Mouse (Mus musculus): Measurements from ENCODE around the gene Arap1.

The Arap1 gene

DNA sequence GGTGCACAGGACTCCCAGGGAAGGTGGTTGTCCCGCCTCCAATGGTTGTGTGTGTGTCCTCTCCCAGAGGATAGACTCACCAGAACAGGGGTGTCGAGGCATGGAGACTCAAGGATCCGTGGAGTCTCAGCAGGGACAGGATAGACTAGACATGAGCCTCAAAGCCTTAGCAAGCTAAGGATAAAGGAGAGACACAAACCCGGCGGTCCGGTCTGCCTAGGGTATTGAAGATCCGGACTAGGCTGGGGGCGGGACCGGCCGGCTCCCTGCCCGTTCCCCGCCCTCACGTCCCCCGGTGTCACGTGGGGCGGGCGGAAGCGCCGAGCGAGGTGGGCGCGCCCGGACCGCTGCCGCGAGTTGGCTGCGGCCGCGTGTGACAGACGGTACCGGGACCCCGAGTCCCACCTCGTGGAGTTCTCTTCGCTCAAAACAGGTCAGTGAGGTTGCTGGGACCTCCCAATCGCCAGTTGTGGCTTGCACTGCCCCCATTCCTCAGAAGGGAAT, at the start of gene Arap1:
TSS of gene Arap1 (plus strand) at position 301 of the 504 bp plus-strand sequence.
- no peak; the same call in 1 of the 2 replicates for ATAC-seq (ENCODE audit: insufficient number of reproducible peaks, low FRiP score, low TSS enrichment)

DNA sequence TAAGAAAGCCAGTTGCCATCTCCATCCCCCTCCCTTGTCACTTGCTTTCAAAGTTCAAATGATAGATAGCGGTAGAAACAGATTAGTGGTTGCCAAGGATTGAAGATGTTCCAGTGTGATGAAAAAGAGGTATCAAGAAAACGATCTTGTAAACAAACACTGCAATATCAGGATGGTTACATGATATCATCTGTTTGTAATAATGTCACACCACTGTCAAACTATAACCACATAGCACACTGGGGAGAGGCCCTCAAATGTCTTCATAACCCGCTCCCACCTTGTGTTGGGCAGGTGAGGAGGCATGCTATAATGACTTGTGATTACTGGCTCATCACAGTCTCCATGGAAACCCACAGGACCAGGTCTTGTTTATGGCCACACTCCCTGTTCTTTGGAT, 49.5 kb upstream of the Arap1 start:
- ATAC-seq (ENCODE audit: insufficient number of reproducible peaks, low FRiP score, low TSS enrichment) = no peak

DNA sequence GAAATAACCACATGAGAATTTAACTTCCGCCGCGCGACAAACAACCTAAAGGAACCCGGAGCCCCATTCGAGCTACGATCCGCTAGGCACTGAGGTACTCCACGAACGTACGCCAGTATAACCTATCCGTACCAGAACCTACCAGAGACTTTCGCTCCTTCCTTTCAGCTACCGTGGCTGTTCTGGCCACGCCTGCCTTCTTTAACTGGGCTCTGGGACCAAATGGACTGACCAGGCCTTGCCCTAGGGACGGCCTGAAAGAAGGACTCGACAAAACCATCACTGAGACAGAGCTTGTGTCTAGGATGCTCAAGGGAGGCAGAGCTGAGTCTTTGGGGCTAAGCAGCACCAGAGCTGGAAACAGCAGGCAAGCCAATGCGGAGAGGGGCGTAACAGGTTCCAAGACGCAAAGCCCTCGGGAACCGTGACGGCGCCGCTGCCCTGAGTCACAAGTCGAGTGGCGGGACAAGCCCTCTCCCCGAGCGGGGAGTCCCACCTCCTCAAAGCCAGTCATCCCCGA, 46.4 kb upstream of the Arap1 start:
- peak; percentile 23; the same call in 1 of the 2 replicates for ATAC-seq (ENCODE audit: insufficient number of reproducible peaks, low FRiP score, low TSS enrichment)

DNA sequence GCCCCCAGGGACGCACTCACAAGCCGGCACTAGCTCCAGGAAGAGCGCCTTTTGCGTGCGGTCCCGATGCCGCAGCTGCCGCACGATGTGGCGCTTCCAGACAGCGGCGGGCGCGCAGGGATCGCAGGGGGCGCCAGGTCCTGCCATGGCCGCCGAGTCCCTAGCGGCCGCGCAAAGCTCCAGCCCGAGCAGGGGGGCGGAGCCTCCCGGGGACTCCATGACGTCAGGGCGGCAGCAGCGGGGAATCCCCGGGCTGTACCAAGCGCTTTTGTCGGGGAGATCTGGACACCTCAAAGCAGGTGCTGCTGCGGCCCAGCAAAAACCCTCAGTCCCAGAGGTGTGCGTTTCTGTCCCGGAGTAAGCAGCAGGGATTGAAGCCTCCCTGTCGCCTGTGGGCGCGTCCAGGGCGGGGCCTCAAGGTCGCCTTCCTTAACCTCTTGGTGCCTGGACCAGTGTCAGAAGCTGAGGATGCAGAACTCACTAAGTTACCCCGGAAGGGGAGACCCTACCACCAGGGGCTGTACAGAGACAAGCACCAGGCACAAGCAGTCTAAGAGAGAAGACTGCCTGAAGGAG, 45.9 kb upstream of the Arap1 start, which contains the start of gene Atg16l2:
TSS of gene Atg16l2 (minus strand) at position 371 of the 576 bp plus-strand sequence.
- ATAC-seq (ENCODE audit: insufficient number of reproducible peaks, low FRiP score, low TSS enrichment) = peak; percentile 96

DNA sequence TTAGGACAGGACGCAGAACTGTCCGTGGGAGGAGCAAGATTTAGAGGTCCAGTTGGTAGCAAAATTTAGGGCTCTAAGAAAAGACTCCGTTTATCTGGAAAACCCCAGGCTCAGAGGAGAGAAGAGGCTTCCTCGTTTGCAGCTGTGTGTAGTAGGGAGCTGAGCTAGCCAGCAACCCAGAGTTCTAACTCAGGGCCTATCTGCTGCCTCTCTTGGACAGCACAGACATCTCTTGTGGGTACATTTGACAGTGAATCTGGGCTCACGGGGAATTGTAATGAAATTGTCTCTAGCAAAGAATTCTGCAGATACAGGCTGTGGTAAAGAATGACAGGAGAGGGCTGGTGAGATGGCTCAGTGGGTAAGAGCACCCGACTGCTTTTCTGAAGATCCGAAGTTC, 45.2 kb upstream of the Arap1 start:
- no peak for ATAC-seq (ENCODE audit: insufficient number of reproducible peaks, low FRiP score, low TSS enrichment)

DNA sequence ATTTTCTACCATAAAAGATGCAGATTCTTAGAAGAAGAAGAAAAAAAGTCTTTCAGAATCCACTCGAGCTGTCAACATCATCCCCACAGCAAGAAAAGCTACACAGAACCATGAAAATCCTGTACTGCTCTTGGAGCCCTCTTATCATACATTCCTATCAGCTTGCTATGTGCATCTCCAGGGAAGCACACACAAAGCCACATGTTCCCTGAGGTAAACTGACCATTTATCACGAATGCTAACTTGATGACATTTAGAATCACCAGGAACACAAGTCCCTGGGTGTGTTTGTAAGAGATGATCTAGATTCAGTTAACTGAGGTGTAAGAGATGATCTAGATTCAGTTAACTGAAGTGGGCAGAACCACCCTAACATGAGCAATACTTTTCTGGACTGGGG, 41.0 kb upstream of the Arap1 start:
- ATAC-seq (ENCODE audit: insufficient number of reproducible peaks, low FRiP score, low TSS enrichment) = no peak

DNA sequence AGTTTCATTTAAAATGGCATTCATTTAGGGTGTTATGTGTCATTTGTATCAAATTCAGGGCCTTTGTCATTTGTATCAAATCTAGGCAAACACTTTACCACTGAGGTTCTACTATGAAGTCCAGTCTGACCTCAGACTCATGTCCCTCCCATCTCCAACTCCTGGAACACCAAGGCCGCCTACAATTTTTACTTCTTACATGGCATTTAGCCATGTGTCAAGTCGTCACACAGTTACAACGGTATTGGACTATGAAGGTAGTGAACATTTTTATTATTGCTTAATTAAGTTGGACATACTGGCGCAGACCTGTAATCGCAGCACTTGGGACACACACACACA, 37.9 kb upstream of the Arap1 start:
- ATAC-seq (ENCODE audit: insufficient number of reproducible peaks, low FRiP score, low TSS enrichment) = no peak

DNA sequence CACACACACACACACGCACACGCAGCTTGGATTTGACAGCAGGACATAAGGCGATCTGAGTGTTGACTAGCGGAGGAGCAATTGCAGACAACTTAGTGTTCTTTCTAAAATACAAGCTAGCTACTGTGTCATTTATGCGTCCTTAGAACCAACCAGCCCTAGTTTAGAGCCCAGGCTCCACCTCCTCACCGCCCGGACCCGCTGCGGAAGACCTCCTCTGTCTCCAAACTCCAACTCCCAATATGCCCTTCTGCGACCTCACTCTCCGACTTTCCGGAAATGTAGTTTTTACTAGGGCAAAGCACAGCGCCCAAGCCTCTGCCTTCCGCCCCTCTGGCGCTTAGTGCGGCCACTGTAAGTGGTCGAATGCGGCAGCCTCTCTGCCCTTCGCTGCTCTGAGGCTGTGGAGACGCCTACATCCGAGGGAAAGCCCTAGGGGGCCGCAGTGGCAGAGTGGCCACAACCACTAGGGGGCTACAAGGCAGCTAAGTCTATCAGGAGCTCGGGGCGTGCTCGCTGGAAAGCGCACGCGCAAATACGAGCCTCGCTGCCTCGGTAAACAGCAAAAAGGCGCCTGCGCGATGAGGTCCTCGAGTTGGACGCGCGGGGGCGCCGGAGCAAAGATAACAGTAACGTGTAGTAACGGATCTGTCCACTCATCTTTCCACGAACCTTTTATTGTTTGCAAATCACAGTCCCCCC, 37.4 kb upstream of the Arap1 start:
- peak; percentile 92 for ATAC-seq (ENCODE audit: insufficient number of reproducible peaks, low FRiP score, low TSS enrichment)

DNA sequence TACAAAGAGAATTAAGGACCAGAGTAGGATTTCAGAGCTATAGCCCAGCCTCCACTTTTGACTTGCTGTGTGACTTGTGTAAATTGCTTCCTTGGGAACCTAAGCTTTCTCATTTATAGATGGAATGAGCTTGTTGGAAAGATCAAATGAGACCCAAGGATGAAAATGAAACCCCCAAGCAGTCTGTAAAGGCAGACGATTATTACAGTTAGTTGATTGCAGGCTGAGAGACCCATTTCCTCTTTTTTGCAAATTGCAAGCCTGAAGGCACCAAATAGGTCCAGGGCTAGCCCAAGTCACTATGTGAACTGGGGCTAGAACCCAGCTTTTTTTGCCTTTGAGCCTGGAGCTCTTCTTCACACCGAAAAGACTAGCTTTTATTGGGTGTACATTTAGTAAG, 36.8 kb upstream of the Arap1 start:
- ATAC-seq (ENCODE audit: insufficient number of reproducible peaks, low FRiP score, low TSS enrichment) = no peak

DNA sequence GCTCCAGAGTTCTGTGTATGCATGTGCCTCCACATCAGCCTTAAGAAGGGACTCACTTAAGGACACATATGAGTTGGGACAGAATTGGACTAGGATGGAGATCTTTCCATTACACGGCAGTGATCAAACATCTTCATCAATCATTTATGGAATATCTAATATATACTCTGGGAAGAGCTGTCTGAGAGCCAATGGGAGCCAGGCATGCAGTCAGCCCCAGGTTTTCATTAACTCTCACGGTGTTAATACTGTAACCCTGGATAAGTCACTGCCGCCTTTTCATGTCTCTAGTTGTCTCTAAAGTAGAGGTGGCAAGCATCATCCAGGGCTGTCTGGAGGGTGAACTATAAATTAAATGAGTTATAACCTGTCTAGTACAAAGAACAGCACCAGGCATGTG, 34.8 kb upstream of the Arap1 start:
- no peak for ATAC-seq (ENCODE audit: insufficient number of reproducible peaks, low FRiP score, low TSS enrichment)

DNA sequence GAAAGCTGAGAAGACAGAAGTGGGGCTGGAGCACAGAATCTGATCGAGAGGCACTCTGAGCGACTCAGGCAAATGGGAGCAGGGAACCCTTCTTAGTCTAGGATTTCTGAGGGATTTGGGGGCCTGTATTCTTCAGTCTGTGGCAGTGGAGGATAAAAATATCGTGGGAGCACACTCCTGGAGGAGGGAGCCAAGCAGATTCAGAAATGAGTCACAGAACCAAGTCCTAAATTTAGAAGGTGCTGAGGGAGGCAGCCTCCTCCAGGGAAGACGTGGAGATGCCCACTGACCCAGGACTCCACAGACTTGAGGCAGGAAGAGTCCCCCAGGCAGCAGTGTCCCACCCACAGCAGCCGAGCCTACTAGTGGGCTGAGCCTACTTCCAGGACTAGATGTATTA, 33.5 kb upstream of the Arap1 start:
- no peak for ATAC-seq (ENCODE audit: insufficient number of reproducible peaks, low FRiP score, low TSS enrichment)

DNA sequence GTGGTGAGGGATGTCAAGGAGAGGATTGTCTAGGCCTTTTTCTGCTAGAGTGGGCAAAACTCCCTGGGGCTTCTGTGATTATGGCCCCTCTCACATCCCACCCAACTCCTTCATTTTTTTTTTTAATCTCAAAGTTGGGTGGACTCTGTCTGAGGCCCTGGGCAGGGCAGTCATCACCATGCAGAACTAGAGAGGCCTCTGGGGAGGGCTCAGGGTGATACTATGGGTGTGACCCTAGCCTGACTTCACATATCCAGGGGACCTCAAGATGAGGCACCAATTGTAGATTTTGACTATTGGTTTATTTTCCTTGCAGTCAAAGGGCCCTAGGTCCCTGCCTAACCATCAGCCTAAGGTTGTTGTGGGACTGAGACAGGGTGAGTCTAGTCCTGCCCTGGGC, 32.2 kb upstream of the Arap1 start:
- no peak for ATAC-seq (ENCODE audit: insufficient number of reproducible peaks, low FRiP score, low TSS enrichment)

DNA sequence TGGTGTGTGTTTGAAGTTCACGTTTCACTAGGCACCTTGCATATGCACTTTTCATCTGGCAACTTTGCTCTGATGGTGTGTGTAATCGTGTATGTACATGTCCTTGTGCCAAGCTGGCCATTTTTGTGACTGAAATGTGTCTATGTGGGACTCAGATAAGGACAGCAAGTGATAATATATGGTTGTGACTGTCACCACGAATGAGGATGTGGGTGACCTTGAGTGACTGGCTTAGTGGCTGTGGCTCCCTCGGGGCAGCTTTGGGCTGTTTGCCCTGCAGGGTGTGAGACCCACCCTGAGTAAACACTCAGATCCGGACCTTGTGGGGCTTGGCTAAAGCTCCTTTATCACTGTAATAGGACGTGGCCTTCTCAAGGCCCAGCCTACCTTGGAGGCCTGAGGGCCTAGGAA, 31.3 kb upstream of the Arap1 start:
- ATAC-seq (ENCODE audit: insufficient number of reproducible peaks, low FRiP score, low TSS enrichment) = no peak

DNA sequence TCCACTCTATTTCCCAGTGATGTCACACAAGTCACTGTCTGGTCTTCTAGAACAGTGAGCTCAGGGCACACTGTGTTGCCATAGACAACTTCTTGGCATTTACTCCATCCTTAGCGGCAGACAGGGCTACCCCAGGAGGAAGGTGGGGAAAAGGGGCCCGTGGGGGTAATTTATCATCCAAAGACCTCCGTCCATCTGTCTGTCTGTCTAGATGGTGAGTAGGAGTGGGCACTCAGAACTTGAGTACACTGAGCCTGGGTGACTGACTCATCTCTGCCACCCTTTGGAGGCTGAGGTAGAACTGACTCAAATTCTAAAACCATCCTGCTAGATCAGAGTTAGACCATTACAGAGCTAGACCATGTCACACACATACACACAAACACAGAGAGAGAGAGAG, 30.9 kb upstream of the Arap1 start, which contains the start of gene Stard10:
TSS of gene Stard10 (plus strand) at position 73 of the 400 bp plus-strand sequence.
- no peak for ATAC-seq (ENCODE audit: insufficient number of reproducible peaks, low FRiP score, low TSS enrichment)

DNA sequence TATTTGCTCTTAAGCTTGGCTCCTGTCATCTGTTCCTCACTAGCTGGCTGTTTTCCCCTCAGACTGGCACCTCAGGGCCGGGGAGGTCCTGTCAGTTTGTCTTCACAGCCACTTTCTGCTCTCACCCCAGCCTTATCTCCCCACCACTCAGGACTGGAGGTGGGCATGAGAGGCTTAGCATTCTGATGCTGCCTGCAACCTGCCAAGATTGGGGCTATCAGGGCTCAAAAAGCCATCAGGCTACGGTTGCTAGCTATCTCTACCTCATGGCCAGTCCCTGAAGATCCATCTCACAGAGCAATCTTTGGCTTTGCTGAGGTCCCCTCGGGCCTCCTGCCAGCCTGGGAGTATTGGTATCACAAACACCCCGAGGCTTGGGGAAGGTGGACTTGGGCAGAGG, 29.0 kb upstream of the Arap1 start:
- no peak for ATAC-seq (ENCODE audit: insufficient number of reproducible peaks, low FRiP score, low TSS enrichment)

DNA sequence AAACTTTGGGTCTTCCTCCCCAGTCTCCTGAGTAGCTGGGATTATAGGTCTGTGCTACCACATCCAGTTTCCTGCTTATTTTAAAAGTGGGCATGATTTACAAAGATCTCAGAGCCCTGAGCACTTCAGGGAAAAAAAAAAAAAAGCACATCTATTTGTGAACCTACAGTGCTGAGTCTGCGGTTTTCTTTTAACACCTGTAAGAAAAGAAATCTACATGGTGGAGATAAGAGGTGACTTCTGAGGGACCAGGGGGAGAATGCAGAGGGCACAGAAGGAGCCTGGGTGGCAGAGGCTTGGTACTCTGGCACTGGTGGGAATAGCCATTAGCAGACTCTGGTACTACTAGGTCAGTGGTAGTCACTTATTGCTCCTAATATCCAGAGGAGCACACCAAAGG, 28.1 kb upstream of the Arap1 start:
- ATAC-seq (ENCODE audit: insufficient number of reproducible peaks, low FRiP score, low TSS enrichment) = no peak

DNA sequence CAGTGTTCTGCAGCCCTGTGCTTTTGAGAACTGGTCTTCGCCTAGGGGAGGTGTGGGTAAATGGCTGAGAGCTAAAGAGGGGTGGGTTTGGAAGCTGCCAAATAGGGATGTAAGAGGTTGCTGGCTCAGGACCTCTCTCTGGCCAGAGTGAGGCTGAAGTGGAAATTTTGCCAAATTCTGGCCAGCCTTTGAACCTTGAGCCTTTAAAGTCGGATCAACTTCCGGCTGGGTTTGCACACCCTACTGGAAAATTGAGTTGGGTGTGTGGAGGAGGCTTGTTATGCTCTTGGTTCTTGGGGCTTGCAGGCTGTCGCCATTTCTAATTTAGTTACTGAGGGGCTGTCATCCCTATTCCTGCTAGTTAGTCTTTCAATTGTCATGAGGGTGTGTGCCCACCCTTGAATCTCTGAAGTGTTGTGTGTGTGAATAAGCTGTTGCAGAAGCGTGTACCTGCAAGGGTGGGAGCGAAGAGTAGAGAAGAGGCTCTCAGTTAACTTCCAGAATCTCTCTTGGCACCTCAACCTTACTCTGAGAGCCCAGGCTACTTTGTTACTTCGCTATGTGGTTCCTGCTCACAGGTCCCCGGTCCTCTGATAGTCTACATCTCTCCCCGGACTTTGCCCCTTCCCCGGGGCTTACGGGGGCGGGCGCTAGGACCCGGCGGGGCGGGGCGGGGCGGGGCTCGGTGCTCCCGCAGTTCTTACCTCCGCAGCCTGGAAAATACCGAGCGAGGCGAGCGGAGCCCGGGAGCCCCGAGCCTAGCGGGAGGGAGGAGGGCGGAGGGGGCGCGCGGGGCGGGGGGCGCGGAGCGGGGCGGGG, 27.3 kb upstream of the Arap1 start:
- peak; percentile 45; the same call in 1 of the 2 replicates for ATAC-seq (ENCODE audit: insufficient number of reproducible peaks, low FRiP score, low TSS enrichment)

DNA sequence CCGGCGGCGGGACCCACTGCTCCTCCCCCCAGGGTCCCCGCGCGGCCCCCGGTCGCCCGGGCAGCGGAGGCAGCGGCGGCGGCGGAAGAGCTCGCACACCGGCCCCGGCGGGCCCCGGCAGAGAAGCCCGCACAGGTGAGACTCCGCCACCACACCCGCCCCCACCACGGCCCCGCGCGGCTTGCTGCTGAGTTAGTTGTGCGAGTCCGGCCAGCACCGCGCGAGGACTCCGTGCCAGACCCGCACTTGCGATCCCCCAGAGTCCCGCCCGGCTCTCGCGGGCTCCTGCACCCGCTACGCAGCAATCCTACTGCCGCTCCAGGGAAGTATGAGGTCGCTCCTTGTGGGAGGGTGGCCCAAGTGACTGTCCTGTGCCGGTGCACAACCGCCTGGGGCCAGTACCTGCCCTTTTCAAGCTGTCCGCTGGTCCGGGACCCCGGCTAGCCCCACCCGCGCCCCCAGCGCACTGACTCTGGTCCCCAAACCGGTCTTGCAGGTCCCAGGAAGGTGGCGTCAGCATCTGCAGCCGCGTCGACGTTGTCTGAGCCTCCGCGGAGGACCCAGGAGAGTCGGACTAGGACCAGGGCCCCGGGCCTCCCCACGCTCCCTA, 26.5 kb upstream of the Arap1 start:
- 0 out of 2 replicates have a peak, but pooled peaks have one; percentile 22 for ATAC-seq (ENCODE audit: insufficient number of reproducible peaks, low FRiP score, low TSS enrichment)

DNA sequence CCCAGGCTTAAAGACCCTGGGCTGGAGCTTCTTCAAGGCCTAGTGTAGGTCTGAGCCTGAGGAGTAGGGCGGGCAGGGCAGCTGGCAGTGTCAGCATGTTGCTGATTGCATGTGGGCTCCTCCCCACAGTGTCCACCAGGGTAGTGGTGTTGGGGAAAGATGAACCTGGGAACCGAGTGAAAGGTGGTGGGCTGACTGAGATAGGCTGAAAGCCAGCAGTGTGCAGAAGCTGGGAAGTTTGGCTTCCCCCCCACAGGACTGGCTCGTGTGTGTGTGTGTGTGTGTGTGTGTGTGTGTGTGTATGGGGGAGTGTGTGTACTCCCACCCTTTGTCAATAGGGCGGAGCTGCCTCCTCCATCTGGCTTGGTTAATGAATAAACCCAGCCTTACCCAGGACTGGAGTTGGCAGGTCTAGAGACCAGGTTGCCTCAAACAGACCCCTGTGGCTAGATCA, 24.7 kb upstream of the Arap1 start:
- no peak for ATAC-seq (ENCODE audit: insufficient number of reproducible peaks, low FRiP score, low TSS enrichment)

All from cerebellum, adult (tissue).